Mouse (Mus musculus) telencephalon, adult 2 months (tissue): ENCODE results near the gene Gys2.

ENCODE experiments used
- DNase-seq: peaks from one replicate; pipeline ENCODE4 v3.0.0-alpha.2; 2011; ENCODE audit warnings: low read depth, low spot score

The Gys2 gene

GRCm38 (mm10) chr6:142458010-142458409 lies 14.9 kb downstream of the Gys2 start:
- DNase-seq = no peak

- no peak for DNase-seq
These were observed 17.5 kb downstream of the Gys2 start for GRCm38 (mm10) chr6:142455314-142455996.

- no peak for DNase-seq
These were observed 19.6 kb downstream of the Gys2 start for GRCm38 (mm10) chr6:142453311-142453710.

GRCm38 (mm10) chr6:142451381-142451780 lies 21.5 kb downstream of the Gys2 start:
- DNase-seq = no peak

- no peak for DNase-seq
These were observed 43.8 kb downstream of the Gys2 start for GRCm38 (mm10) chr6:142429072-142429471.

- no peak for DNase-seq
These were observed 47.9 kb downstream of the Gys2 start for GRCm38 (mm10) chr6:142424976-142425375.

- DNase-seq = no peak
These were observed 58.3 kb downstream of the Gys2 start for GRCm38 (mm10) chr6:142414597-142414996.

- DNase-seq = no peak
These were observed 59.1 kb downstream of the Gys2 start for GRCm38 (mm10) chr6:142413845-142414244.

GRCm38 (mm10) chr6:142412906-142413491 lies 59.9 kb downstream of the Gys2 start, which contains the start of gene Spx:
Spx (plus strand) TSS chr6:142413441.
- no peak for DNase-seq

- no peak for DNase-seq
These were observed 61.8 kb downstream of the Gys2 start for GRCm38 (mm10) chr6:142411140-142411539.

GRCm38 (mm10) chr6:142395756-142396155 lies 77.2 kb downstream of the Gys2 start:
- peak; percentile 24 for DNase-seq

GRCm38 (mm10) chr6:142394669-142395068 lies 78.2 kb downstream of the Gys2 start:
- DNase-seq = peak; percentile 15

GRCm38 (mm10) chr6:142392312-142392711 lies 80.6 kb downstream of the Gys2 start:
- no peak for DNase-seq

- DNase-seq = no peak
These were observed 83.8 kb downstream of the Gys2 start for GRCm38 (mm10) chr6:142389101-142389500.

GRCm38 (mm10) chr6:142387755-142388271 lies 85.1 kb downstream of the Gys2 start:
- DNase-seq = no peak

GRCm38 (mm10) chr6:142387011-142387754 lies 85.7 kb downstream of the Gys2 start, which contains the start of the genes Recql and Golt1b:
Recql (minus strand) TSS chr6:142387087.
Golt1b (plus strand) TSS chr6:142387221.
- DNase-seq = peak; percentile 96

GRCm38 (mm10) chr6:142386285-142387010 lies 86.5 kb downstream of the Gys2 start:
- no peak for DNase-seq

GRCm38 (mm10) chr6:142384521-142384920 lies 88.4 kb downstream of the Gys2 start:
- no peak for DNase-seq

GRCm38 (mm10) chr6:142381615-142382014 lies 91.3 kb downstream of the Gys2 start:
- DNase-seq = no peak

GRCm38 (mm10) chr6:142379961-142380360 lies 92.9 kb downstream of the Gys2 start:
- DNase-seq = no peak

- DNase-seq = no peak
These were observed 94.2 kb downstream of the Gys2 start for GRCm38 (mm10) chr6:142378576-142379330.
